Mouse (Mus musculus) embryonic facial prominence, embryonic 12.5 days (tissue): ENCODE measurements around the gene Scamp1. TPM values are rescaled to one million over a fixed set of nuclear protein-coding genes. Genes with fewer than 3 reads are reported as not detected.
A peak's percentile ranks its signal among the peaks of the same experiment; 100 is the strongest.

Experiments
- ATAC-seq: fragments of 200-750 bp; cut with Nextera tagmentation; 2 replicates; pipeline ENCODE4 v1.8.0; 2017; ENCODE audit not compliant: insufficient number of reproducible peaks, insufficient read depth, low FRiP score, low TSS enrichment
- H3K27ac ChIP-seq: fragments of 300-500 bp; sonication (generic); 2 replicates; pipeline ENCODE4 v1.5.1; 2016; ENCODE audit warnings: mild to moderate bottlenecking
- H3K27me3 ChIP-seq: fragments of 300-500 bp; sonication (generic); 2 replicates; pipeline ENCODE4 v1.6.1; 2016; ENCODE audit warnings: mild to moderate bottlenecking, moderate library complexity
- H3K36me3 ChIP-seq: fragments of 300-500 bp; sonication (generic); 2 replicates; pipeline ENCODE4 v1.6.1; 2016; ENCODE audit warnings: mild to moderate bottlenecking
- H3K4me1 ChIP-seq: fragments of 300-500 bp; sonication (generic); 2 replicates; pipeline ENCODE4 v1.6.1; 2016
- H3K4me2 ChIP-seq: fragments of 300-500 bp; sonication (generic); replicated peaks from 2 replicates; pipeline ENCODE4 v1.6.1; 2016; ENCODE audit warnings: mild to moderate bottlenecking, moderate library complexity
- H3K4me3 ChIP-seq: fragments of 300-500 bp; sonication (generic); 2 replicates; pipeline ENCODE4 v1.5.1; 2016; ENCODE audit warnings: mild to moderate bottlenecking
- H3K9ac ChIP-seq: fragments of 300-500 bp; sonication (generic); 2 replicates; pipeline ENCODE4 v1.6.1; 2016; ENCODE audit warnings: mild to moderate bottlenecking, moderate library complexity
- H3K9me3 ChIP-seq: fragments of 300-500 bp; sonication (generic); 2 replicates; pipeline ENCODE4 v1.6.1; 2016; ENCODE audit warnings: mild to moderate bottlenecking, moderate library complexity
- WGBS: fragments of 180-500 bp; shearing (Covaris S2); methylation state at CpG from one replicate; pipeline ENCODE4 v1.1.7; 2016; 5-methylcytosine and 5-hydroxymethylcytosine counted together
- polyA plus RNA-seq: library from polyadenylated mRNA; unstranded; fragments of >200 nt; fragmentation: Nextera tagmentation; extraction: Ambion mirVana; gene quantifications from 2 replicates; pipeline ENCODE4 v1.2.1, GENCODE M21; 2016

Scamp1 gene
- polyA plus RNA-seq, 1 experiment from 2014 or later, result 37.7 TPM

DNA sequence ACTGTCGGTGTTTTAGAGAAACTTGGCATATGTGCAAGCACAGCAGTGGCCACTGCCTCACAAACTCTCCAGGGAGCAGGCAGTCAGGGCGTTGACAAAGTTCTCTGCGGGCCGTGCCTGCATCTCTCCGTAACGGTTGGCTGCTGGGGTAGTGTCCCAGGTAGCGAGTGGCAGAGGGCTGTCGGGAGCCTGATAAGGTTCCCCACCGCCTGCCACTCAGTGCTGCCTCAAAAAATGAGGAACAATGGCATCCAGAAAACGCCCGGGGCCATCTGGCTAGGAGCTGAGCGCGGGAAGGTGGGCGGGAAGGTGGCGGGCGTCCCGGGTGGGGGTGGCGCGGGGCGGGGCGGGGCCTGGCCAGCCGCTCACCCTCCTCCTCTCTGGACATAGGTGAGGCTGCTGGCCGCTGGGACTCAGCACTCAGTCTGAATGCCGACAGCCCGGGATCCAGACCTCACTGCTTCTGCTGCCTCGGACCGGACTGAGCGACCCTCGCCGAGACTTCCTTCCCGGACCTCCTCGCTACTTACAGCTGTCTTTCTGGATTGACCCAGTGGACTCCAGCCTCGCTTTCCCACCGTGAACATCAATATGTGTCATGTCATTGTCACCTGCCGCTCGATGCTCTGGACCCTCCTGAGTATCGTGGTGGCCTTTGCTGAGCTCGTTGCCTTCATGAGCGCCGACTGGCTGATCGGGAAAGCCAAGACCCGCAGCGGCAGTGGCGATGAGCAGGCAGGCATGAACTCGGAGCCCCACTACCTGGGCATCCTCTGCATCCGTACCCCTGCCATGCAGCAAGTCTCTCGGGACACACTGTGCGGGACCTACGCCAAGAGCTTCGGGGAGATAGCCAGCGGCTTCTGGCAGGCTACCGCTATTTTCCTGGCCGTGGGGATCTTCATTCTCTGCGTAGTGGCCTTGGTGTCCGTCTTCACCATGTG lies 111.8 kb downstream of the Scamp1 start:
- Histone ChIP-seq H3K9me3 (no peaks in the 10 kb centered on the region), H3K36me3 (no peaks in the 10 kb centered on the region), H3K4me2 (peak overlapping the region; percentile 95), H3K4me1 (peaks cover 42% of the 10 kb centered on the region), H3K27me3 (peaks cover 5% of the 10 kb centered on the region; the same call in 1 of the 2 replicates), H3K4me3 (peak overlapping the region; percentile 47), H3K27ac (no peak overlapping the region), H3K9ac (peak overlapping the region; percentile 56)
- WGBS, result 4% methylated on average over 50 of the region's 55 CpGs
- no peak for ATAC-seq

DNA sequence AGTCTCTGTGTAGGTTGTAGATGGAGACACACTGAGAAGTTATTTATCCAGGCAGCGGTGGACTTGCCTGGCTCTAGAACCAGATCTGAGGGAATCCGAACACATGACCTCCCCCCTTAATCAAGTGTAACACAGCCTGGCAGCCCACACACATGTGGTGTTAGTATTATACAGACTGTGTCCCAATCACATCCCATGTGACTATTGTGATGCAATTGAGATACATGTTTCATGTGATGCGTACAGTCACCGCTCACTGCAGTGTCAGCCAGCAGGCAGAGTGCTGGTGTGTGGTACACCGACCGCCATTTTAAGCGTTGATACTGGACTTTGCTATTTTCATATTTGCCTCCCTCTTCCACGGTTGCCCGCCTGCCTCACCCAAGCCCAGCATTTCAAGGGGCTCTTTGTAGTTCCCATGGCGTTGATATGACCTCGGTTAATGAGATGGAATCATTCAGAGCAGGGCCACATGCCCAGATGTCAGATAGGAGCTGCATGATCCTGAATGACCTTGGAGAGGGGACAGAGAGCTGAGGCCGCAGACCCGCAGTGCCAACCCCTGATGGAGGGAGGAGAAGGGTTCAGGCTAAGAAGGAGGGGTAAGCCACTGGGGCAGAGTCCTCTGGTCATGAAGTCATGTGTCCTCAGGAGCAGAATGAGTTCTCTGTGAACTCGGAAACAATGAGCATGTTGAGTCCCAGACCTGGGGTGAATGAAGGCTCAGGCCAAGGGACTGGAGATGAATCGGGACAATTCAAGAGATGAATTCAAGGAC lies 112.9 kb downstream of the Scamp1 start:
- H3K4me2 ChIP-seq, result peak overlapping the region; percentile 95; the same call in 1 of the 2 replicates
- 75% methylated on average over 15 of the region's 15 CpGs for WGBS
- no peaks in the 10 kb centered on the region for H3K36me3 ChIP-seq
- no peak overlapping the region for H3K27ac ChIP-seq
- peaks cover 33% of the 10 kb centered on the region for H3K4me1 ChIP-seq
- H3K9ac ChIP-seq, result no peak overlapping the region
- no peaks in the 10 kb centered on the region for H3K9me3 ChIP-seq
- no peak for ATAC-seq
- peaks cover 5% of the 10 kb centered on the region; the same call in 1 of the 2 replicates for H3K27me3 ChIP-seq
- H3K4me3 ChIP-seq, result no peak overlapping the region

DNA sequence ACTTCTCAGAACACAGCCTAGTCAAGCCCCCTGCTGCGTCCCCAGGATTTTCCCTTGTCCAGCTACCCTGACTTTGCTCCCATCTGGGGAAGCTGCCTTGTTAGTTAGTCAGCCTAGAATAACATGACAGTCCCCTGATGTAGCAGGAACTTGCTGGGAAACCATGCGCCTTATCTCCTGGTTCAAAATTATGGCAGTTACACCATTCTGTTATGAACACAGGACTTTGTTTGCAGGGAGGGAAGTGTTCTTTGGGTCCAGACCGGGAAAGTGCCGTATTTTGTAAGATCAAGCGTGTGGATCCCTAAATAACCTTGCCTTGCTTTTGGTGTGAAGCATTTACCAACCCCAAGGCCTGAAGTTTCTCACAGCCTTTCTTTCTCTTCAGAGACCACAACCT lies 114.0 kb downstream of the Scamp1 start:
- Histone ChIP-seq H3K4me3 (no peak overlapping the region), H3K36me3 (no peaks in the 10 kb centered on the region), H3K4me1 (peaks cover 33% of the 10 kb centered on the region), H3K27ac (no peak overlapping the region), H3K27me3 (peaks cover 5% of the 10 kb centered on the region; the same call in 1 of the 2 replicates), H3K9ac (no peak overlapping the region), H3K4me2 (no peak overlapping the region), H3K9me3 (no peaks in the 10 kb centered on the region)
- WGBS, result 56% methylated on average over 5 of the region's 5 CpGs
- no peak for ATAC-seq

DNA sequence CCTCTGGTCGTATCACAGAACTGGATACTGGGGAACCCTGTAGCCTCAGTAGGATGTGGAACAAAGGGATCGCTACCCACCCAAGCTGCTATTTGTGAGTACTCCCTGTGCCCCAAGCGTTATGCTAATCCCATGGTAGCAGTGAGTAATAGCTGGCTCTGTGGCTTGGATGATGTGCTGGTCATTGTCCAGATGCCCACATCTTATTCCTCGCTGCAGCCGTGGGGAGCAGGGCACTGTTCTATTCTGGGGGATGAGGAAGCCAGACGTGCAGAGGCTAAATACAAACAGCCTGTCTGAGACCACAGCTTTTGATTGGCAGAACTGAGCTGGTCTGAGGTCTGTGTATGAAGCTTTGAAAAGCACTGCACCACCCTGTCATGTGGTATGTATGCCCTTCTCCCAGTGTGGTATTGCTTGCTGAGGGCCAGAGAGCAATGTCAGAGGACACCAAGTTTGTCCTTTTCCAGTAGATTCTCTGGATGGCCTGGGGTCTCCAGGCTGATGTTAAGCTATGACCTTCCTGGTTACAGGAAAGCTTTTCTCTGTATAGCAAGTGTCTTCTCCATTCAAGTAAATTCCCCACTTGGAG lies 116.2 kb downstream of the Scamp1 start:
- ATAC-seq, result no peak
- H3K4me2 ChIP-seq, result no peak overlapping the region
- peaks cover 3% of the 10 kb centered on the region; the same call in 1 of the 2 replicates for H3K27me3 ChIP-seq
- H3K9me3 ChIP-seq, result no peaks in the 10 kb centered on the region
- H3K27ac ChIP-seq, result no peak overlapping the region
- no peak overlapping the region for H3K4me3 ChIP-seq
- H3K36me3 ChIP-seq, result no peaks in the 10 kb centered on the region
- 64% methylated on average over 6 of the region's 6 CpGs for WGBS
- peaks cover 23% of the 10 kb centered on the region; the same call in 1 of the 2 replicates for H3K4me1 ChIP-seq
- H3K9ac ChIP-seq, result no peak overlapping the region

DNA sequence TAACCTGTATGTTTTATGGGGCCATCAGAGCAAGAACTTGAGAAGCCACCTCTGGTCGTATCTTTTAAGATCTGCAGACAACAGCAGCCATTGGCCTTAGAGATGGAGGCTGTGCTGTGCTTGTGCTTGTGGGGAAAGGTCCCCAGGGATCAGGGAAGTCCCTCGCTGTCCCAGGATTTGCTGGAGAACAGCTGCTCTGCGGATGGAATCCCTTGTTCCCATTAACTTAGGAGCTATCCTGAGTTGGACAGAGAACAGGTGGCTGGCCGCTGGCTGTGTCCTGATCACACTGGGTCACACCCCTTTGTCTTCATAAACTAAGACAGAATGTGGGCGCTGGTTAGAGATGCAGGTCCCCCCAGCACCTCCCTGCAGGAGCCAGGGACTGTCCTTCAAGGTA lies 117.3 kb downstream of the Scamp1 start:
- 77% methylated on average over 5 of the region's 5 CpGs for WGBS
- H3K27me3 ChIP-seq, result no peaks in the 10 kb centered on the region; the same call in 1 of the 2 replicates
- no peak for ATAC-seq

DNA sequence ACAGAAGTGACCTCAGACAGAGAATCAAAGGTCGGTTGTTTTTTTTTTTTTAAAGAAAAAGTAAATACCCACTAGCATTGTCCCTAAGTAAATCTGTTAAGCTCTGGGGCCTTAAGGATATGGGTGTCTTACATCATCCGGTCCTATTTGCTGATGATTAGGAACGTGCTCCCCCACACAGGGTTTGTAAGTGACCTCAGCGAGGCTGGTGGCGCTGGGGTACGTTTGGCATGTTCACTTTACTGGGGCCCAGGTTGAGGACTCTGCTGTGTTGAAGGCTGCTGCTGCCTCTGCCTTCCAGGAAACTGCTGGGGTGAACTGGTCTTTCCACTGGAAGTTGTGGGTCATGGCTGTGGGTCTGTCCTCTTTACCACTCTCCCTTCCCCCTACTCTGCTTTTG lies 121.2 kb downstream of the Scamp1 start:
- ATAC-seq, result no peak
- H3K4me1 ChIP-seq, result peaks cover 8% of the 10 kb centered on the region

More for the DNA sequence above, 117.3 kb downstream of the Scamp1 start:
- H3K9ac ChIP-seq, result no peak overlapping the region
- H3K36me3 ChIP-seq, result no peaks in the 10 kb centered on the region
- no peak overlapping the region for H3K4me3 ChIP-seq
- no peak overlapping the region for H3K4me2 ChIP-seq
- no peaks in the 10 kb centered on the region for H3K9me3 ChIP-seq
- peaks cover 13% of the 10 kb centered on the region; the same call in 1 of the 2 replicates for H3K4me1 ChIP-seq
- no peak overlapping the region for H3K27ac ChIP-seq

DNA sequence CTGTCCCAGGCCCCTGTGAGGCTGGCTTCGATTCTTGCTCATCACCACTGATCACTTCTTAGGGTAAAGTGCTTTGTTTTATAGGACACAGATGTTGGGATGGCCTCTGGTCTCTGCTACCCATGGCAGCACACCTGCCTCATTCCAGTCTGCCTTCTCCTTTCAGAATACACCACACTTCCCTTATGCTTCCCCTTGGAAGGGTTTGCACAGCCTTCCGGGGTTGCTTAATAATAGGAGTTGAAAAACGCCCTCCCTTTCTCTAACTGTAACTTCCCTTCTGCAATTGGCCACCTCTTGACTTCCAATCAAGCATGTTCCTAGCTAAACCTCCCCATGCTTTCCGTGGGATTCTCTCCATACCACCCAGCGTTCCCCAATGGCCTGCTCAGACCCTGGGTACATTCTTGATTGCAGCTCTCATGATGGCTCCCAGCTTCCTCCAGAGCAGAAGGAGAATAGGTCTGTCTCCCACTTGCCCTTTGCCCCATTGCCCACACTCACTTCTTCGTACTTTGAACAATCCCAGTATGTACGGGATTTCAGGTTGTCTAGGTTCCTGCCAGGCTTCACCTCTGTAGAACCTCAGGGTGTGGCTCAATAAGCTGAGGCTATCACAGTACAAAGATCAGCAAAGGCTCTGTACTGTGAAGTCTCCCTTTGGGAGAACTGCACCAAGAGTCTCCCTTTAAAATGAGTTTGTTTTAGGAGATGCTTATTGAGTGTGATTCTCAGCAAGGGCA lies 126.0 kb downstream of the Scamp1 start:
- Histone ChIP-seq H3K9ac (no peak overlapping the region), H3K4me2 (no peak overlapping the region), H3K36me3 (no peaks in the 10 kb centered on the region), H3K4me1 (peaks cover 27% of the 10 kb centered on the region), H3K9me3 (no peaks in the 10 kb centered on the region), H3K27me3 (no peaks in the 10 kb centered on the region), H3K27ac (peak overlapping the region; percentile 81), H3K4me3 (no peak overlapping the region)
- no peak for ATAC-seq
- WGBS, result 68% methylated on average over 7 of the region's 7 CpGs

More for the DNA sequence above, 121.2 kb downstream of the Scamp1 start:
- Histone ChIP-seq H3K27ac (no peak overlapping the region), H3K9ac (no peak overlapping the region), H3K36me3 (no peaks in the 10 kb centered on the region), H3K4me2 (no peak overlapping the region), H3K27me3 (no peaks in the 10 kb centered on the region), H3K9me3 (no peaks in the 10 kb centered on the region), H3K4me3 (no peak overlapping the region)
- WGBS, result 70% methylated on average over 6 of the region's 6 CpGs

DNA sequence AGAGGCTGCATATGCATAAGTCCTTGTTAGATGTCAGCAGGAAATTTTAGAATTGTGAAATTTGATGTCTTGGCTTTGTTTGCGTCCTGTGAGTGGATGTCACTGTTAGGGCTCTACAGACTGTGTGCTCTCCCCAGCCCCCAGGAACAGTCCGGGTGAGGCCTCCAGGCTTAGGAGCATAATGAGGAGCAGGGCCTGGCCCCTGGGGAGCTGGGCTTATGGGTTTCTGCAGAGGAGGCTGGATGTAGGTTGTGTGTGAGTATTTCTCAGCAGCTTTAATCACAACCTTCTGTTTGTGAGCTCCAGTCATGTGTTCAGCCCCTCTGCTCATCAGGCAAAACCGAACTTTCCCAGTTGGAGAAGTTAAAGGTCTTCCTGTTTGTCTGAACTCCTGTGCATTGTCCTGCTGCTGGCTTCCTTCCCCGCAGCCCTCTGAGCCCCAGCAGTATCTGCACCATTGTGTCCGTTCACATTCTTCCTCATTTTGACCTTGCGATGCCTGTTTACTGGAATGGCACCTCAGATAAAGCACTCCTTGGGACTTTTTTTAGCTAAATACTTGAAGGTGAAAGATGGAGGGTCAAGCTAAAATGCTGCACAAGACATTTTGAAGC lies 126.7 kb downstream of the Scamp1 start:
- peak; percentile 65; the same call in 1 of the 2 replicates for ATAC-seq
- no peak overlapping the region for H3K4me3 ChIP-seq
- no peaks in the 10 kb centered on the region for H3K36me3 ChIP-seq
- no peaks in the 10 kb centered on the region for H3K27me3 ChIP-seq
- H3K9me3 ChIP-seq, result no peaks in the 10 kb centered on the region
- H3K4me1 ChIP-seq, result peaks cover 27% of the 10 kb centered on the region
- 25% methylated on average over 6 of the region's 6 CpGs for WGBS
- no peak overlapping the region for H3K9ac ChIP-seq
- H3K27ac ChIP-seq, result peak overlapping the region; percentile 81
- no peak overlapping the region for H3K4me2 ChIP-seq

DNA sequence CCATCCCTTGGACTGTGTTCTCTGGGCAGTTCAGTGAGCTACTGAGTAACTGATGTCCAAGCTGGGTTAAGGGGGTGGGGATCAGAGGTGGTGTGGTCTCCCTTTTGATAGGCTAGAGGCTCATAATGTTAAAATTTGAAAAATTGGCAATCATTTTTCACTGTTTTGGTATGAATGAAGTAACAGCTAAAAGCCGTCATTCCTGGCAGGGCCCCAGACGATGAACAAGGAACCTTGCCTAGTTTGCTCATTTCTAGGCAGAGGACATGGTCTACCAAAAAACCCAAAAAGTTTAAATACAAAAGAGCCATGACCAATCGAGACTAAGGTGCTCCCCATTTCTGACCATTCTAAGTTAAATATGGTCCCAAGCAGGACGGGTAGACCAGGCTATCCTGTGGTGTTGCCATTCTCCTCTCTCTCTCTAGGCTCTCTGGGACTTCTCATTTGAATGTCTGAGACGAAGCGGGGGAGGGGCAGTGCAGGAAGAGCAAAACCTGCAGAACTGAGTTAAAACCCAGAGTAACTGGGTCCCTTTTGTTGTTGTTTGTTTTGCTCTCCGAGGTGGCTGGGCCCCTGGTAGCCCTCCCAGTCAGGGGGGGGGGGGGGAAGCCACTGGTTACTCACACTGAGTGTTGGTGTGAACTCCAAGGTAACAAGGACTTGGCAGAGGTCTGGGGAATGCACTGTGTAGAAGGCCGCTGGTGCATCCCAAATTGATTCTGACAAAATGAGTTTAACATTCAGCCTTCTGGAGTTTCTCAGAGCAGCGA lies 129.8 kb downstream of the Scamp1 start:
- Histone ChIP-seq H3K27me3 (no peaks in the 10 kb centered on the region), H3K4me1 (peaks cover 27% of the 10 kb centered on the region), H3K4me3 (no peak overlapping the region), H3K9ac (no peak overlapping the region), H3K9me3 (no peaks in the 10 kb centered on the region), H3K27ac (no peak overlapping the region), H3K4me2 (no peak overlapping the region), H3K36me3 (no peaks in the 10 kb centered on the region)
- 48% methylated on average over 9 of the region's 9 CpGs for WGBS
- no peak for ATAC-seq
